Mouse (Mus musculus) testis, adult 2 months (tissue): ENCODE data around the gene Mdga1.

ENCODE experiments used
- CTCF ChIP-seq: fragments of 200-500 bp; IDR thresholded peaks from 2 replicates; pipeline ENCODE4 v1.5.1; 2012; ENCODE audit warnings: low read depth, mild to moderate bottlenecking, inconsistent platforms, low read length, moderate library complexity; ENCODE audit not compliant: control insufficient read depth, insufficient read depth, insufficient replicate concordance
- POLR2A ChIP-seq: fragments of 200-500 bp; IDR thresholded peaks from 2 replicates; pipeline ENCODE4 v1.6.1; 2012; ENCODE audit warnings: low read depth, mild to moderate bottlenecking, inconsistent platforms, low read length, moderate library complexity; ENCODE audit not compliant: control insufficient read depth

GRCm38 (mm10) chr17:29819608-29820007, 150.3 kb downstream of the Mdga1 start:
- no peak for TF ChIP-seq POLR2A
- no peak for TF ChIP-seq CTCF
